ENCODE assay signal across 26 mouse cellular contexts in genomic region chr5:27711461-27712192, GRCm38 (mm10).
DNase-seq lines count a peak whose midpoint lies in the region; ATAC-seq and TF ChIP-seq lines count a peak whose summit lies in the region.
"Had no signal": no experiment of that assay in that cellular context is flagged by ENCODE, and none has a peak within 500 bp of the region (broad histone marks: within the 10 kb centered on the region; RNA-seq: fewer than 3 reads in every experiment).

No protein-coding gene starts in this region.

- H3K9ac ChIP-seq in forebrain, embryonic 14.5 days (ENCODE audit: low read length), result no peak overlapping the region
- H3K9ac ChIP-seq in forebrain, embryonic 16.5 days (replicated peaks; ENCODE audit: low read depth, low read length), result no peak overlapping the region
- H3K9ac ChIP-seq in kidney, embryonic 15.5 days, result no peak overlapping the region
- no peak overlapping the region for H3K9ac ChIP-seq in midbrain, embryonic 13.5 days (replicated peaks)
- no peak overlapping the region for H3K9ac ChIP-seq in midbrain, postnatal 0 days (replicated peaks; ENCODE audit: low read length, poor library complexity, severe bottlenecking)
- no peak overlapping the region for H3K9ac ChIP-seq in midbrain, embryonic 16.5 days (ENCODE audit: low read depth, low read length)
- H3K9ac ChIP-seq: embryonic facial prominence, embryonic 12.5 days; hindbrain, embryonic 13.5 days; liver, embryonic 14.5 days; stomach, embryonic 15.5 days had no signal

- TF ChIP-seq CTCF in midbrain, postnatal 0 days (IDR thresholded peaks at IDR 0.05), result no peak

- no peaks in the 10 kb centered on the region for H3K36me3 ChIP-seq in forebrain, embryonic 14.5 days (ENCODE audit: control insufficient read depth, insufficient read depth, low read length)
- H3K36me3 ChIP-seq in forebrain, embryonic 16.5 days (ENCODE audit: control insufficient read depth, insufficient read depth), result no peaks in the 10 kb centered on the region
- no peaks in the 10 kb centered on the region for H3K36me3 ChIP-seq in kidney, embryonic 15.5 days
- H3K36me3 ChIP-seq in midbrain, embryonic 13.5 days, result peaks cover 29% of the 10 kb centered on the region
- H3K36me3 ChIP-seq in midbrain, postnatal 0 days (ENCODE audit: insufficient read depth, low read length), result peaks cover 22% of the 10 kb centered on the region
- peaks cover 5% of the 10 kb centered on the region for H3K36me3 ChIP-seq in midbrain, embryonic 16.5 days (ENCODE audit: control insufficient read depth, insufficient read depth, low read length)
- H3K36me3 ChIP-seq: embryonic facial prominence, embryonic 12.5 days; stomach, embryonic 15.5 days had no signal

- peak; percentile 40 for DNase-seq in forebrain, embryonic 14.5 days (ENCODE audit: low spot score)
- DNase-seq in kidney, postnatal 36 days, result no peak
- DNase-seq in midbrain, postnatal 0 days (ENCODE audit: low spot score), result no peak
- DNase-seq in heart, postnatal 4 days, result no peak
- DNase-seq: adrenal gland, adult 8-10 months; cerebellum, adult 2 months; cerebellum, postnatal 14 days; gastrocnemius, postnatal 36 days; heart, adult 18-20 months; heart, postnatal 36 days; kidney, postnatal 10 days; liver; lung, adult 2 months; lung, postnatal 10 days; right cerebral cortex, postnatal 25 days had no signal

- no peak overlapping the region for H3K27ac ChIP-seq in forebrain, embryonic 14.5 days (ENCODE audit: low read depth, low read length)
- H3K27ac ChIP-seq in forebrain, embryonic 16.5 days (ENCODE audit: low read length), result no peak overlapping the region
- peak overlapping the region; percentile 49 for H3K27ac ChIP-seq in kidney, embryonic 15.5 days
- peak overlapping the region; percentile 45; the same call in 1 of the 2 replicates for H3K27ac ChIP-seq in midbrain, embryonic 13.5 days
- H3K27ac ChIP-seq in midbrain, postnatal 0 days (ENCODE audit: low read depth, low read length), result no peak overlapping the region
- no peak overlapping the region for H3K27ac ChIP-seq in midbrain, embryonic 16.5 days (ENCODE audit: low read length)
- H3K27ac ChIP-seq: embryonic facial prominence, embryonic 12.5 days; hindbrain, embryonic 13.5 days; liver, embryonic 14.5 days; macrophage; stomach, embryonic 15.5 days had no signal

- no peak overlapping the region for H3K4me2 ChIP-seq in forebrain, embryonic 14.5 days (ENCODE audit: low read length)
- no peak overlapping the region for H3K4me2 ChIP-seq in forebrain, embryonic 16.5 days (ENCODE audit: low read length)
- H3K4me2 ChIP-seq in kidney, embryonic 15.5 days, result no peak overlapping the region
- no peak overlapping the region for H3K4me2 ChIP-seq in midbrain, embryonic 13.5 days (replicated peaks)
- H3K4me2 ChIP-seq in midbrain, postnatal 0 days (ENCODE audit: low read depth, low read length, poor library complexity, severe bottlenecking), result no peak overlapping the region
- no peak overlapping the region for H3K4me2 ChIP-seq in midbrain, embryonic 16.5 days (ENCODE audit: low read length)
- H3K4me2 ChIP-seq: embryonic facial prominence, embryonic 12.5 days; heart, embryonic 11.5 days; hindbrain, embryonic 13.5 days; stomach, embryonic 15.5 days had no signal

- H3K4me1 ChIP-seq in forebrain, embryonic 14.5 days (ENCODE audit: control insufficient read depth, insufficient read depth, low read length), result 0 out of 2 replicates have a peak, but pooled peaks cover 4% of the 10 kb centered on the region
- peaks cover 4% of the 10 kb centered on the region for H3K4me1 ChIP-seq in forebrain, embryonic 16.5 days (replicated peaks; ENCODE audit: control insufficient read depth, insufficient read depth, low read length)
- peaks cover 39% of the 10 kb centered on the region for H3K4me1 ChIP-seq in kidney, embryonic 15.5 days
- peaks cover 29% of the 10 kb centered on the region for H3K4me1 ChIP-seq in midbrain, embryonic 13.5 days (replicated peaks)
- no peaks in the 10 kb centered on the region for H3K4me1 ChIP-seq in midbrain, postnatal 0 days (ENCODE audit: insufficient read depth, low read length)
- H3K4me1 ChIP-seq in midbrain, embryonic 16.5 days (ENCODE audit: control insufficient read depth, insufficient read depth, low read length), result no peaks in the 10 kb centered on the region; the same call in 1 of the 2 replicates
- H3K4me1 ChIP-seq: embryonic facial prominence, embryonic 12.5 days had no signal

- WGBS in forebrain, embryonic 14.5 days, result 55% methylated on average over 8 of the region's 8 CpGs
- 51% methylated on average over 8 of the region's 8 CpGs for WGBS in forebrain, embryonic 16.5 days
- 51% methylated on average over 8 of the region's 8 CpGs for WGBS in kidney, embryonic 15.5 days
- 61% methylated on average over 8 of the region's 8 CpGs for WGBS in midbrain, embryonic 13.5 days
- 55% methylated on average over 8 of the region's 8 CpGs for WGBS in midbrain, postnatal 0 days
- WGBS in midbrain, embryonic 16.5 days, result 50% methylated on average over 8 of the region's 8 CpGs

- ATAC-seq in forebrain, embryonic 14.5 days, result no peak; the same call in 1 of the 2 replicates
- ATAC-seq in forebrain, embryonic 16.5 days, result no peak
- peak; percentile 54; the same call in 1 of the 2 replicates for ATAC-seq in kidney, embryonic 15.5 days (replicated peaks; ENCODE audit: low FRiP score)
- ATAC-seq in midbrain, embryonic 13.5 days, result no peak
- no peak for ATAC-seq in midbrain, postnatal 0 days (ENCODE audit: low FRiP score)
- ATAC-seq in midbrain, embryonic 16.5 days, result 0 out of 2 replicates have a peak, but pooled peaks have one; percentile 37
- ATAC-seq: CD4-positive, CD25-positive, alpha-beta regulatory T cell, adult 4 months had no signal

- no peaks in the 10 kb centered on the region for H3K27me3 ChIP-seq in forebrain, embryonic 14.5 days (replicated peaks; ENCODE audit: control insufficient read depth, insufficient read depth, low read length)
- no peaks in the 10 kb centered on the region for H3K27me3 ChIP-seq in forebrain, embryonic 16.5 days (replicated peaks; ENCODE audit: control insufficient read depth, insufficient read depth, low read length)
- H3K27me3 ChIP-seq in kidney, embryonic 15.5 days, result no peaks in the 10 kb centered on the region
- H3K27me3 ChIP-seq in midbrain, embryonic 13.5 days, result no peaks in the 10 kb centered on the region
- no peaks in the 10 kb centered on the region for H3K27me3 ChIP-seq in midbrain, postnatal 0 days (ENCODE audit: insufficient read depth, low read length)
- no peaks in the 10 kb centered on the region for H3K27me3 ChIP-seq in midbrain, embryonic 16.5 days (ENCODE audit: control insufficient read depth, insufficient read depth, low read depth, low read length)
- H3K27me3 ChIP-seq: embryonic facial prominence, embryonic 12.5 days; hindbrain, embryonic 13.5 days; stomach, embryonic 15.5 days had no signal

- H3K4me3 ChIP-seq in forebrain, embryonic 14.5 days (ENCODE audit: low read depth, low read length), result no peak overlapping the region
- no peak overlapping the region for H3K4me3 ChIP-seq in forebrain, embryonic 16.5 days (replicated peaks; ENCODE audit: low read length)
- no peak overlapping the region for H3K4me3 ChIP-seq in kidney, embryonic 15.5 days (replicated peaks)
- no peak overlapping the region for H3K4me3 ChIP-seq in midbrain, embryonic 13.5 days (replicated peaks)
- H3K4me3 ChIP-seq in midbrain, postnatal 0 days (ENCODE audit: low read depth, low read length), result no peak overlapping the region
- no peak overlapping the region for H3K4me3 ChIP-seq in midbrain, embryonic 16.5 days (ENCODE audit: low read depth, low read length)
- H3K4me3 ChIP-seq: embryonic facial prominence, embryonic 12.5 days; hindbrain, embryonic 13.5 days; stomach, embryonic 15.5 days had no signal

- no peaks in the 10 kb centered on the region for H3K9me3 ChIP-seq in forebrain, embryonic 14.5 days (replicated peaks; ENCODE audit: control insufficient read depth, low read length)
- no peaks in the 10 kb centered on the region for H3K9me3 ChIP-seq in forebrain, embryonic 16.5 days (ENCODE audit: control insufficient read depth, low read length)
- H3K9me3 ChIP-seq in kidney, embryonic 15.5 days (replicated peaks), result no peaks in the 10 kb centered on the region
- no peaks in the 10 kb centered on the region for H3K9me3 ChIP-seq in midbrain, embryonic 13.5 days
- H3K9me3 ChIP-seq in midbrain, postnatal 0 days (ENCODE audit: low read length), result no peaks in the 10 kb centered on the region
- no peaks in the 10 kb centered on the region for H3K9me3 ChIP-seq in midbrain, embryonic 16.5 days (replicated peaks; ENCODE audit: control insufficient read depth, low read length, poor library complexity, severe bottlenecking)
- H3K9me3 ChIP-seq: embryonic facial prominence, embryonic 12.5 days; hindbrain, embryonic 13.5 days; stomach, embryonic 15.5 days had no signal

Comparison
In these comparisons a context has a peak if more than half of its experiments do, and no peak if none do; other contexts are left out.
1. ATAC-seq: peak in kidney, embryonic 15.5 days (single experiment) and midbrain, embryonic 16.5 days (single experiment); none in forebrain, embryonic 14.5 days (single experiment), forebrain, embryonic 16.5 days (single experiment), midbrain, embryonic 13.5 days (single experiment) and midbrain, postnatal 0 days (single experiment).
2. H3K27ac ChIP-seq: peak in kidney, embryonic 15.5 days (single experiment) and midbrain, embryonic 13.5 days (single experiment); none in forebrain, embryonic 14.5 days (single experiment), forebrain, embryonic 16.5 days (single experiment), midbrain, postnatal 0 days (single experiment) and midbrain, embryonic 16.5 days (single experiment).